Mouse (Mus musculus) heart, embryonic 16.5 days (tissue): ENCODE measurements around the gene H2-Ab1. TPM values are rescaled to one million over a fixed set of nuclear protein-coding genes. Genes with fewer than 3 reads are reported as not detected.
"Not testable (repeated sequence)": the region's sequence is repeated elsewhere in the genome, so short reads cannot be mapped to it uniquely, and the experiment has no call there.

Source experiments
- ATAC-seq: fragments of 200-750 bp; cut with Nextera tagmentation; replicated peaks from 2 replicates; pipeline ENCODE4 v1.8.0; 2017; ENCODE audit warnings: moderate number of reproducible peaks; ENCODE audit not compliant: insufficient read depth, low FRiP score; ENCODE audit errors: extremely low read depth
- H3K27ac ChIP-seq: fragments of 300-500 bp; sonication (generic); 2 replicates; pipeline ENCODE4 v1.5.1; 2014; ENCODE audit warnings: mild to moderate bottlenecking, low read length, control low read depth, moderate library complexity
- H3K27me3 ChIP-seq: fragments of 300-500 bp; sonication (generic); 2 replicates; pipeline ENCODE4 v1.6.1; 2014; ENCODE audit warnings: low read length, mixed read lengths; ENCODE audit not compliant: control insufficient read depth, insufficient read depth
- H3K36me3 ChIP-seq: fragments of 300-500 bp; sonication (generic); 2 replicates; pipeline ENCODE4 v1.6.1; 2014; ENCODE audit not compliant: control insufficient read depth, insufficient read depth
- H3K4me1 ChIP-seq: fragments of 300-500 bp; sonication (generic); 2 replicates; pipeline ENCODE4 v1.6.1; 2014; ENCODE audit warnings: low read length, mixed read lengths; ENCODE audit not compliant: control insufficient read depth, insufficient read depth
- H3K4me2 ChIP-seq: fragments of 300-500 bp; sonication (generic); 2 replicates; pipeline ENCODE4 v1.6.1; 2014; ENCODE audit warnings: low read depth, mild to moderate bottlenecking, control low read depth, low read length
- H3K4me3 ChIP-seq: fragments of 300-500 bp; sonication (generic); 2 replicates; pipeline ENCODE4 v1.5.1; 2014; ENCODE audit warnings: mild to moderate bottlenecking, control low read depth, low read length
- H3K9ac ChIP-seq: fragments of 300-500 bp; sonication (generic); 2 replicates; pipeline ENCODE4 v1.6.1; 2014; ENCODE audit warnings: low read length, control low read depth
- H3K9me3 ChIP-seq: fragments of 300-500 bp; sonication (generic); replicated peaks from 2 replicates; pipeline ENCODE4 v1.6.1; 2016; ENCODE audit warnings: low read length; ENCODE audit not compliant: control insufficient read depth
- WGBS: fragments of 180-500 bp; shearing (Covaris S2); extraction: QIAGEN DNeasy Blood & Tissue Kit; methylation state at CpG from one replicate; pipeline ENCODE4 v1.1.7; 2014; 5-methylcytosine and 5-hydroxymethylcytosine counted together
- polyA plus RNA-seq: library from polyadenylated mRNA; unstranded; fragments of >200 nt; fragmentation: Nextera tagmentation; extraction: Ambion mirVana; gene quantifications from 2 replicates; pipeline ENCODE4 v1.2.1, GENCODE M21; 2015

Gene H2-Ab1
- polyA plus RNA-seq, 1 experiment from 2014 or later: 172 TPM

- not testable (repeated sequence) for ATAC-seq, H3K9ac ChIP-seq
- 87% methylated on average over 7 of the region's 9 CpGs for WGBS
These were observed 26.5 kb upstream of the H2-Ab1 start for GRCm38 (mm10) chr17:34230971-34231370.

GRCm38 (mm10) chr17:34232021-34232420, 25.5 kb upstream of the H2-Ab1 start:
- H3K4me1 ChIP-seq, H3K9me3 ChIP-seq, H3K27me3 ChIP-seq, H3K9ac ChIP-seq, H3K27ac ChIP-seq, H3K36me3 ChIP-seq, H3K4me2 ChIP-seq, ATAC-seq, H3K4me3 ChIP-seq: not testable (repeated sequence)
- 89% methylated on average over 3 of the region's 7 CpGs for WGBS

More at GRCm38 (mm10) chr17:34230971-34231370, 26.5 kb upstream of the H2-Ab1 start:
- H3K36me3 ChIP-seq, H3K4me3 ChIP-seq, H3K27ac ChIP-seq, H3K27me3 ChIP-seq, H3K4me2 ChIP-seq, H3K9me3 ChIP-seq, H3K4me1 ChIP-seq: not testable (repeated sequence)

GRCm38 (mm10) chr17:34234926-34235325, 22.6 kb upstream of the H2-Ab1 start:
- Histone ChIP-seq H3K4me1 (no peaks in the 10 kb centered on the region), H3K4me2 (no peak overlapping the region), H3K4me3 (no peak overlapping the region), H3K27ac (no peak overlapping the region), H3K9me3 (no peaks in the 10 kb centered on the region), H3K27me3 (no peaks in the 10 kb centered on the region), H3K9ac (no peak overlapping the region), H3K36me3 (no peaks in the 10 kb centered on the region)
- peak; percentile 88 for ATAC-seq
- WGBS: 49% methylated on average over 9 of the region's 9 CpGs

GRCm38 (mm10) chr17:34236691-34237090, 20.8 kb upstream of the H2-Ab1 start:
- H3K4me1 ChIP-seq: no peaks in the 10 kb centered on the region
- no peaks in the 10 kb centered on the region for H3K9me3 ChIP-seq
- no peak overlapping the region for H3K27ac ChIP-seq
- no peaks in the 10 kb centered on the region for H3K27me3 ChIP-seq
- ATAC-seq: no peak
- H3K9ac ChIP-seq: no peak overlapping the region
- WGBS: 68% methylated on average over 5 of the region's 5 CpGs
- H3K4me3 ChIP-seq: no peak overlapping the region
- H3K4me2 ChIP-seq: no peak overlapping the region
- no peaks in the 10 kb centered on the region for H3K36me3 ChIP-seq

GRCm38 (mm10) chr17:34237741-34238140, 19.7 kb upstream of the H2-Ab1 start:
- Histone ChIP-seq H3K4me3 (no peak overlapping the region), H3K4me1 (no peaks in the 10 kb centered on the region), H3K27me3 (no peaks in the 10 kb centered on the region), H3K9me3 (no peaks in the 10 kb centered on the region), H3K4me2 (no peak overlapping the region), H3K27ac (no peak overlapping the region), H3K9ac (no peak overlapping the region), H3K36me3 (no peaks in the 10 kb centered on the region)
- ATAC-seq: no peak
- WGBS: 82% methylated on average over 3 of the region's 3 CpGs

GRCm38 (mm10) chr17:34238706-34239105, 18.8 kb upstream of the H2-Ab1 start, which contains the start of gene H2-Ob:
H2-Ob (plus strand) TSS chr17:34238903.
- Histone ChIP-seq H3K36me3 (no peaks in the 10 kb centered on the region), H3K4me1 (no peaks in the 10 kb centered on the region), H3K27ac (peak within 1 kb of the TSS; percentile 58), H3K9ac (no peak within 1 kb of the TSS), H3K4me2 (0 out of 2 replicates have a peak within 1 kb of the TSS, but pooled peaks have one; percentile 6), H3K9me3 (no peaks in the 10 kb centered on the region), H3K27me3 (no peaks in the 10 kb centered on the region), H3K4me3 (no peak within 1 kb of the TSS)
- no peak for ATAC-seq
- 54% methylated on average over 3 of the region's 3 CpGs for WGBS

GRCm38 (mm10) chr17:34239601-34240041, 17.9 kb upstream of the H2-Ab1 start:
- H3K9me3 ChIP-seq: no peaks in the 10 kb centered on the region
- no peak for ATAC-seq
- H3K4me3 ChIP-seq: no peak overlapping the region
- peak overlapping the region; percentile 58 for H3K27ac ChIP-seq
- no peaks in the 10 kb centered on the region for H3K27me3 ChIP-seq
- WGBS: 47% methylated on average over 10 of the region's 10 CpGs
- peak overlapping the region; percentile 33; the same call in 1 of the 2 replicates for H3K4me2 ChIP-seq
- no peak overlapping the region for H3K9ac ChIP-seq
- H3K36me3 ChIP-seq: no peaks in the 10 kb centered on the region
- no peaks in the 10 kb centered on the region for H3K4me1 ChIP-seq

- no peak for ATAC-seq
- H3K27ac ChIP-seq: no peak overlapping the region
- no peaks in the 10 kb centered on the region for H3K4me1 ChIP-seq
- no peaks in the 10 kb centered on the region for H3K27me3 ChIP-seq
- no peaks in the 10 kb centered on the region for H3K9me3 ChIP-seq
- H3K4me3 ChIP-seq: no peak overlapping the region
- H3K36me3 ChIP-seq: no peaks in the 10 kb centered on the region
- 48% methylated on average over 3 of the region's 3 CpGs for WGBS
- H3K9ac ChIP-seq: no peak overlapping the region
- no peak overlapping the region for H3K4me2 ChIP-seq
These were observed 17.1 kb upstream of the H2-Ab1 start for GRCm38 (mm10) chr17:34240366-34240765.

- Histone ChIP-seq H3K4me3 (no peak overlapping the region), H3K9ac (no peak overlapping the region), H3K36me3 (no peaks in the 10 kb centered on the region), H3K4me2 (no peak overlapping the region), H3K9me3 (no peaks in the 10 kb centered on the region), H3K27me3 (no peaks in the 10 kb centered on the region), H3K27ac (no peak overlapping the region), H3K4me1 (no peaks in the 10 kb centered on the region)
- no peak for ATAC-seq
- WGBS: 76% methylated on average over 6 of the region's 6 CpGs
These were observed 16.6 kb upstream of the H2-Ab1 start for GRCm38 (mm10) chr17:34240916-34241315.
